Mouse (Mus musculus): ENCODE measurements at regions not wholly inside any gene's neighbourhood (a gene's known extent, or its start where the extent isn't known, plus 50 kb on each side); places are given as distances from the start of the nearest gene placed in this dataset.
A peak's percentile ranks its signal among the peaks of the same experiment; 100 is the strongest.
"Not testable (repeated sequence)": the region's sequence is repeated elsewhere in the genome, so short reads cannot be mapped to it uniquely, and the experiment has no call there.

DNA sequence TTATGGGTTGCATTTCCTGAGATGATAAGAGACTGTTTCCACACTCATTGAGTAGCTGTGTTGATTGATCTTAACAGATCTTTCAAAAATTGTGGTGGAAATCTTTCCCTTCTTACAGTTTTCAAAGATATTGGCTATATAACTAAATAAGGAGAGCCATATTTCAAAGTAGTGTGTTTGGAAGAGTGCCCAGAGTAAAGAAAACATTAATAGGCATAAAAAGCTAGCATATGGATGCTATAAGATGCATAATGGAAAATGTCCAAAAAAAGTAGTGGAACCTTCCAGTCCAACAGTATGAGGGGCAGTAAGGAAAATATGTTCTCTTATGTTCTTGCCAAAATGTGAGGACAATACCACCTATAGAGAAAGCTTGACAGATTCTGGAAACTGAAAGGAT lies 137.2 kb upstream of the Speer3 start:
- DNase-seq = no peak

DNA sequence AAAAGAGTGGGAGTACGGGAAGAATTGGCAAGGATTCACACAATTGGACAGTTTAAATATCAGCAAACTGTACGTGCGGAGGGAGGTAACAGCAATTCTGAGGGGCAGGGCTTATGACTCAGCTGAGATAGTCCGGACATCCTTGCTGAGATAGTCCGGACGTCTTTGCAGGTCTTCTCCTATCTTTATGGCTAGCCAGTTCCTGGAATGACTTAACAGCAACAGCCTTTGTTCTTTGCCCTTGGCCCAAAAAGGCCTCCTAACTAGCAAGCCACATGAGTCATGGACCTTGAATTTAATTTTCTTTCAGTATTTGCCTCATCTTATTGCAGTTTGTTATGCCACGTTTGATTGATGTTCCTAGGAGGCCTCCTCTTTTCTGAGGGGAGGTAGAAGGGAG lies 133.1 kb upstream of the Speer3 start:
- not testable (repeated sequence) for DNase-seq

DNA sequence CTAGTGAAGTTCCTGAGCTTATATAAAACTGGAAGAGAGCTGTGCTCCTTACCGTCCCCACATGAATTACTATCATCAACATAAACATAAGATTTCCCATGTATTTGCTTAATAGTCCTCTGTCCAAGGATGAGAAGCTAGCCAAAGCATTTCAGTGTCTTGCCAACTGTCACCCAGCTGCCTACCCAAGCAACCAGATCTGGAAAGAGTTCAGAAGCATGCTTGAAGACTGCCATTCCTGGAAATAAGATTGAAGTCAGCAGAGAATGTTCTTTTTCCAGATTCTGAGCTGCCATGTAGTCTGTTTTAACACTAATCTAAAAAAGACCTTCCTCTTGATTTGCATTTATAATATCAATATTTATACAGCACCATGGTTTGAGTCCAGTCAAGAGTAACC lies 131.9 kb upstream of the Speer3 start:
- no peak for DNase-seq

DNA sequence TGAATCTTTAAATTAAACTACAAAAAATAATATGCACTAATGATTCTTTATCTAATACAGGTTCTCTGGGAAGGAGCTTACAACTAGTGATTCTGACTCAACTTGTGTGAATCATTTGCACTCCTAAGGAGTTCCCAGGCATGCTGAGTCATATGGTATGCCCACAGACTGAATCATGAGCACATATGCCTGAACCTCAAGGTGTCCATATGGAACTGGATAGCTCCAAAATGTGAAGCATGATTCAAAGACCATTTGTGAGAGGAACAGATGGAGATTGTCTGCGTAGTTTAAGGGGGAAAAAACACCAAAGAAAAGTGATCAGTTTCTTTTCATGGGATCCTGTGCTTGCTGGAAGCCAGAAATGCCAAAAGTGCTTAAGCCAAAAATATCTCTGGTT lies 124.0 kb upstream of the Speer3 start:
- peak; percentile 61 for DNase-seq

DNA sequence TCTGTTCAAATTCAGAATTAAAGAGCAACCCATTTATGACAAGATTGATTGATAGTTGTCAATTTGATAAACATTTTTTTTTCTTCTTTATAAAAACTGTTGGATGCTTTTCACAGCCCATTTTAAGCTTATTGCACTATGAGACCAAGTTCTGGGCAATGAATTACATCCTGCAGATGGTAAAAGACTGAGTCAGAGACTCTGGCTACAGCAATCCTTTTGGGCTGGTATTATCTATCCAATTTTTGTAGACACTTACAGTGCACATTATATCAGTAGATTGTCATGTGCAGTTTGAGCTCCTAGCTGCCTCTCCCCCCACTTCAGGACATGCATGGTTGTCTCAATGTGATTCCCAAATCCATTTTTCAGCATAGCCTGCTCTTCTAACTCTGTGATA lies 122.6 kb upstream of the Speer3 start:
- DNase-seq = no peak

DNA sequence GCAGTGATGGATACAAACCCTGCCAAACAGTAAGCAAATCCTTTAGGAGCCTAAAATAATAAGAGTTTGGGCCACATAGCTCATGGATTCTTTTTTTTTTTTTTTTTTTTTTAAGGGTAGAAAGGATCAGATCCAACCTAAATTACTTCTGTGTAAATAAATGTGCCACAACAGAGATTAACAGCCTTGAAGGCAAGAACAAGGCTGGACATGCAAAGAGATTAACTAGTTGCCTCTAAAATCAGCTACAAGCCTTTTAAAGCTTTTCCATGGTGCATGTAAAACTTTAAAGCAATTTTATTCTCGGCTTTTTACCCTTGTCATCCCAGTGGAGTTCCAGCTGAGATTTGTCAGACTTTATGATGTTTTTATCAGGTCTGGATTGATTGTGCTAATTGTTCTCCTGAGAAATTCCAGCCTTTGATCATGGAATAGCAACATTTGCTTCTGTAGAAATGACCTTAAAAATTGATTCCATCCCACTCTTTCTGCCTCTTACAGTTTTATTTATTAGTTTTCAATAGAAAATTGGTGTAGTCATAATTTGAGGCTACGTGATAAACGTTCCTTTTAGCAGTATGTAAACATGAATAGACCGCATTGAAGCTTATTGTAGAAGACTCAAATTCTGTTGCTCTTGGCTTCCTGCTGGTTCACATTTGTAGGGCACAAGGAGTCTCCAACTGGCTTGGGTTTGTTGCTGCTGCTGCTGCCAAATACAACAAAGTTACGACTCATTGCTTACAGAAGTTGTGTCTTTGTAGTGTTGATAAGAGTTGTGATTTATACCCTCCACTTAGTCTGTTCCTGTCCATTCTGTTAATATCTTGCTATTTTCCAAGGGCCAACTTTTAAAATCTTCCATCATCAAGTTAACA lies 100.3 kb upstream of the Speer3 start:
- DNase-seq = no peak

DNA sequence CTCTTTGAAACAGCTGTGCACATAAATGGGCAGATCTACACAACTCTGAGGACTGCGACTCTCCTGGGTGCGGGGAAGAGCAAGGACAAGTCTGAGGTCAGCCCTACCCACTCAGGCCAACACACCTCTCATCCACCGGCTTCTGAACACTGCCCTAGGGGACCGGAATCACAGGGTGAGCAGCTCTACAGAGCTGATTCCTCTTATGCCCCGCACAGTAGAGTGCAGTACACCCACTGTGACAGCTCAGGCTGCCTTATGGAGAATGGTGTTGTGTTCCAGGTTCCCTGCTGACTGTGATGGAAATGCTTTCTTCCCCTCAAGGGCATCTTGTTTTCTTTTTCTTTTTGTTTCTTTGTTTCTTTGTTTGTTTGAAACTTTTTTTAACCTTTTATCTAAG lies 96.6 kb upstream of the Speer3 start:
- DNase-seq = no peak
